Mouse (Mus musculus): ENCODE results near the gene Lpcat1.

DNA sequence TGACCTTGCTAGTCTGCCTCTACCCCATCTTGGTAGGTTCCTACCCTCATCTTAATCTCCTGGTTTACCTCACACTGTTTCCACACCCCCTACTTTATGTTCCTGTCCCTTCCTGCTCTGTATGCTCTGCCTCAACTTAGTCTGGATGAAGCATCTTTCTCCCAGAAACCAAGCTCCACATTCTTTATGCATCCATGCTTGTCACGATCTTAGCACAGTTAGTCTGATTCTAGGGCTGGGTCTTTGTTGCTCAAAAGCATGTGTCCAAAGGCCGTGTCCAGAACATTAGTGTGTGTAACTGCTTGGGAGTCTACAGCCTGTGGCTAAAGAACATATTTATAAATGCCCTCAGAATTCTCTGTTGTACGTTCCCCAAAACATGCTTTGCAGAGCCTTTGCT lies 1.8 kb downstream of the Lpcat1 start:
- TF ChIP-seq CTCF (IDR thresholded peaks at IDR 0.05; ENCODE audit: insufficient read depth, low read length) (no peak), POLR2A (IDR thresholded peaks at IDR 0.05; ENCODE audit: borderline replicate concordance, extremely low read depth, low read depth, low read length) (no peak)
